Mouse (Mus musculus) ovary, postnatal 36 days (tissue): ENCODE measurements around the gene Dnajc19.
"Not testable (repeated sequence)": the region's sequence is repeated elsewhere in the genome, so short reads cannot be mapped to it uniquely, and the experiment has no call there.

Source experiments
- DNase-seq: peaks from one replicate; pipeline ENCODE4 v3.0.0; 2022; ENCODE audit warnings: low spot score, mixed read lengths

The Dnajc19 gene

GRCm38 (mm10) chr3:34080900-34081662, at the start of gene Dnajc19:
TSS of gene Dnajc19 (minus strand) at chr3:34081321.
- peak; percentile 92 for DNase-seq

- DNase-seq: no peak
These were observed 48.8 kb upstream of the Dnajc19 start for GRCm38 (mm10) chr3:34129957-34130356.

DNA sequence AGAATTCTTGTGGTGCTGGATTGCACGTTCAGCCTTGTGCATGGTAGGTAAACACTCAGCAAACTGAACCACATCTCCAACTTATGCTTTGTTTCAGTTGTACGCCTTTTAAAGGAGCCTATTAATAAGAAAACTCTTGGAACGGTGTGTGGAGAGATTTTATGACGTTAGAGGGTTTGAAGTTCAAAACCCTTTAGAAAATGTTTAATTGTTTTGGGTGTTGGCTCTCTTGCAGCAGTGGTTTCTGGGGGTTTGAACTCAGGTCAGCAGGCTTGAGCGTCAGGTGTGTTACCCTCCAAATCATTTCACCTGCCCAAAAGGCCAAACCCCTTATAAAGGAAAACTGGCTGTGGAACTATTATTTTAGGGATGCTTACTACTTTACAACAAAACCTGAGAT, 40.2 kb upstream of the Dnajc19 start:
- DNase-seq: no peak

- DNase-seq: no peak
These were observed 39.7 kb upstream of the Dnajc19 start for GRCm38 (mm10) chr3:34120791-34121190.

GRCm38 (mm10) chr3:34119869-34120268, 38.7 kb upstream of the Dnajc19 start:
- no peak for DNase-seq

DNA sequence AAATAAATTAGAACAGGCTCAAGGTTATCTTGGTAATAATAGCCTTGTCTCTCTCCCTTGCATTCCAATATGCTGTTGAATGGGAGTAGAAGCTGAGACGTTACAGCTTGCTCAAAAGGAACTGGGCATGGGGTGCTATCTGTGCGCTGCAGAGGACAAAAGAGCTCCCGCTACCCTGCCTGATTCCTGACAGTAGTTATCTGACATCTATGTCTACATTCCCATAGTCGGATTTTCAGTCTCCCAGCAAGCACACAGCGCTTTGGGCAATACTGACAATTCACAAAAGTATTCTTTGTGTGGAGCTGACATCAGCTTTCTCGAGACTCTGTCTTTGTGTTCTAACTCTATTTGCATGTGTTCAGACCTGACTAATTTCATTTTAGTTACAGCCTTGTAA, 34.7 kb upstream of the Dnajc19 start:
- DNase-seq: no peak

GRCm38 (mm10) chr3:34111941-34112685, 31.0 kb upstream of the Dnajc19 start:
- DNase-seq: no peak

DNA sequence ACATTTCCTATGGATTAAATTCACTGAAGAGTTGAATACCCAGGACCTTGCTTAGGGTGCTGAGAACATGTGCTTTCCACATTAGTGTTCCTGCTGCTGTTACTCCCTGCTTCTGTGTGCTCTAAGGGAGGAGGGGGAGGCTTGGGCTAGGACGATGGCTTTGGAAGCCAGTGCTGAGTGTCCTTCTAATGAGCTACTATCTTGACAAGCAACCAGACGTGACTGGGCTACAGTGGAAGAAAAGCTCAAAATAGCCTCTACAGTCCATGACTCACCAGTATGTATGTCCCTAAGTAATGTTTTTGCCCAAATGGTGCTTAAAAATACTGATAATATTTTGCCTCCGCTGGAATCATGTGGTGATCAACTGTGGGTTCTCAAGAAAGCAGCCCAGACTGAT, 26.5 kb upstream of the Dnajc19 start:
- no peak for DNase-seq

DNA sequence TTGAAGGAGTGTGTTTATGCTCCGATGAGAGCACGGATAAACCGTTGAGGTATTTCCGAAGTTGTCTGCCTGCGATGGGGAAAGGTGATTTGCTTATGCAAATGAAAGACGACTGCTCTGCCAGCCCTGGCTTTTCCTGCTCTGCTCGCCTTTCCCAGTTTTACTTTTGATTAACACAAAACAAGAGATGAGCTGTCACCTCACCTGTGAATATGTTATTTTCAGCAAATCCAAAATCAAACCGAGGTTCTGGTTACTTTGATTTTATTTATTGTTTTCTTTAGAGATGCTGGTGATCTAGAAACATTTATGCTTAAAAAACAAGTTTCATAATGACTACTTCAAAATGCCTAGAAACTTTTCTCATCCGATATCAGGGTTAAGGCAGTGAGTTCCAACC, 25.3 kb upstream of the Dnajc19 start:
- DNase-seq: no peak

DNA sequence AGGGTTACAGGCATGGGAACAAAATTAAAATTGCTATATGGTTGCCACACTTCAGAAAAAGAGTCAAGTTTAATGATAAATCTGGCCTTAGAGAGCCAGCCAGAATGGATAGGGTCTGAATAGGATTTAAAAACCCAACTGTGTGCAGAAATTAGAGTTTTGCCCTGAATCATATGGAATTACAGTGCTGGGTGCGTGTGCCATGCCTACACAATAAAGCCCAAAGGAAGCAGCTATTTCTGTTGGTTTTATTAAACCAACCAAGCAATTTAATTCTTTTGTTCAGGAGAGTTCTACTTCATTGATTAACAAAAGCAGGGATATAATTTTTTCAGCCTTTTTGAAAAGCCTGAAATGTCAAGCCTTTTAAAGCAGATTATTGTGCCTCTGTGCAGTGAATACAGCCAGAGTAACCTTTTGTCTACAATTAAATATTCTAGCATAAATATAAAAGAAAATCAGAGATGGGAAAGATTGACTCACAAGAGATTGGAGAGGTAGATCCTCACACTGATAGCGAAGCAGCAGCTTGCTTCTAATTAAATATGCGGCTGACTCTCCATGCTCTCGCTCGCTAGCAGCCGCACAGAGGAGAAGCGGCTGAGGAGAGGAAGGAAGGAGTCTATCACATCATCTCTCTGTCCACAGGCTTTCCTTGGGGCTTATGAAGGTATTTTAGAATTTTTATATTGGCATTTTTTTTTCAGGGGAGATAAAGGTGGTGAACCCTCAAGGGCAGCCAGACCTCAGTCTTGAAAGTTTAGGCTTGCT, 23.0 kb upstream of the Dnajc19 start:
- DNase-seq: no peak

DNA sequence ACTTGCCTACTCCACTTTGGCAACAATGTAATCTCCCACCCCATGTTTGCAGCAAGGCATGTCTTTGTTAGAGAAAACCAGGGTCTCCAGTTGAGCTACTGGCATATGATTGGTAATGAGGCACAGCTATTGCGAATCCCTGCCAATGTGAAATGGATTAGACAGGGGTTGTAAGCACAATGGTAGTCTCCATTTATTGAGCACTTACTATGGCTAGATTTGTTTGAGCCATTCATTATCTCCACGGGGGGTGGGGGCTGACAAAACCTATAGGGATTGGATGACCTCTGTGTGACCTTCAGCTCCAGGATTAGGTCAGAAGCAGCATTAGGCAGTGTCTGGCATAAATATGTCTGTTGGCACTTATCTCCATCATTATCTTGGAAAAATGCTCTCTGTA, 21.8 kb upstream of the Dnajc19 start:
- no peak for DNase-seq

DNA sequence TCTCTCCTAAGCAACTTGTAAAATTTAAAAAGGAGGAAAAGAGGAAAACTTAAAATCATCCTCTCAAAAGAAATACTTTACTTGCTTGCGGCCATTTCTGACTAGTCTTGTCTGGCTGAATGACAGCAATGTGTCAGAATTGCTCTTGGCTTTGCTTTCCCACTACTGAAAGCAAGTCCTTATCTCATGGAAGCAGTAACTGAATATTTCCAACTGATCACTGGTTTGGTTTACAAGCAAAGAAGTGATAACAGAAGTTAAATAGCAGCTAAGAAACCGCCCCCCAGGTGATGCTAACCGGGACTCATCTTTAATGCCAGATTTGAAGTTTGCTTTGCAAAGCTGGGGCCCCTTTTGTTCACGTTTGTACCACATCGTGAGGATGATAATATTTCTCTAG, 2.5 kb upstream of the Dnajc19 start:
- DNase-seq: no peak

- no peak for DNase-seq
These were observed 808 bp upstream of the Dnajc19 start for GRCm38 (mm10) chr3:34081929-34082328.

DNA sequence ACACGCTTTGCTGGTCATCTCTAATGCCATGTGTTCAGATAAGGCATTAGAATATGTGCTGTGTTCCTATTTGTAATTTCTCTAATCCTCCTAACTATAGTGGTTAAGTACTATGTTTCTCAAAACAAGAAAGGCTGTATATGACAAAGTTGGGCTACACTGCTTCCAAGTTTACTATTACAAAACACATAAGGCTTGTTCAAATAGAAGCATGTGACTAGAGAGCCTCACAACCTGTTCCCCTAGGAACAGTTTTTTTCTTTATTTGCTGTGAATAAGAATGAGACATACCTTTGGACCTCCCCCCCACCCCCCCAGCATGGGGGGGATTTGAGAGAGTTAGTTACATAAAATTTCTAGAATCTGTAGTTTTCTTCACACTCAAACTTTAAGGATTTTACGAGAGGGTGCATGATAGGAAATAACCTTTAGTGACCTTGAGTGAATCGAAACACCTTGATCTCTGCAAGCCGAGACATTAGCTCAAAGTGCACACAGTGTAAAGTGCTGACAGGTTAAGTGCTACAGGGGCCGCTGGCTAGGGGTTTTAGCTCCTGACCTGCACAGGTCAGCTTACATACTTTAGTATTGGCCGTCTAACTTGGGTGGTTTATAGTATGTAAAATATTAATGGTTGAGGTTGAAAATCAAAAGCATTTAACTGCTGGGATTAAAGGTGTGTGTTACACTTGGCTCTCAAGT, 4.9 kb downstream of the Dnajc19 start:
- DNase-seq: no peak

DNA sequence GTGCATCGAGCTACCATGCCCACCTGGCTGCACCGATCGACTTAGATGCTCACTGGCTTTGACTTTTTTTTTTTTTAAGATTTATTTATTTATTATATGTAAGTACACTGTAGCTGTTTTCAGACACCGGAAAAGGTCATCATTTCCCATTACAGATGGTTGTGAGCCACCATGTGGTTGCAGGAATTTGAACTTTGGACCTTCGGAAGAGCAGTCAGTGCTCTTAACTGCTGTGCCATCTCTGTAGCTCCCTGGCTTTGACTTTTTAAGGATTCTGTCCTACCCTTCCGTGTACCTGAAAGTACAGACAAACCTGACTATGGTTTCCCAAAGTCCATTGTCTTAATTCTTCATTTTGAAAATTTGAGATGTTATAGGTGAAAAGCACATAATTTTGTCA, 8.4 kb downstream of the Dnajc19 start:
- no peak for DNase-seq

- DNase-seq: not testable (repeated sequence)
These were observed 12.2 kb downstream of the Dnajc19 start for GRCm38 (mm10) chr3:34068943-34069342.

GRCm38 (mm10) chr3:34062352-34062751, 18.8 kb downstream of the Dnajc19 start:
- DNase-seq: no peak

DNA sequence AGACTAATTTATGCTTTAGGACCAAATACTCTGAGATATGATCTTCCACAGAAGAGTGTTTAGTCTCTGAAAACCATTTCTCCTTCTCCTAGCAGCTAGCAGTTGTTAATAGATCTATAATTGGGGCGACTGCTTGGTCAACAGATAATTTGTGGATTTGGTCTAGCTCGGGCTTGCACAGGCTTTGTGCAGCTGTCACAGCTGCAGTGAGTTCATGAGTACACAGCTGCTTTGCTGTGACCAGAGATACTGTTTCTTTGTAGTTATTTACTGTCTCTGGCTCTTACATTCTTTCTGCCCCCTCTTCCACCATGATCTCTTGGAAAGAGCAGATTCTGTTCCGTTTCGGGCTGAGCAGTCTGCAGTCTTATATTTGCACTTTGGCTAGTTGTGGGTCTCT, 39.1 kb downstream of the Dnajc19 start:
- no peak for DNase-seq

DNA sequence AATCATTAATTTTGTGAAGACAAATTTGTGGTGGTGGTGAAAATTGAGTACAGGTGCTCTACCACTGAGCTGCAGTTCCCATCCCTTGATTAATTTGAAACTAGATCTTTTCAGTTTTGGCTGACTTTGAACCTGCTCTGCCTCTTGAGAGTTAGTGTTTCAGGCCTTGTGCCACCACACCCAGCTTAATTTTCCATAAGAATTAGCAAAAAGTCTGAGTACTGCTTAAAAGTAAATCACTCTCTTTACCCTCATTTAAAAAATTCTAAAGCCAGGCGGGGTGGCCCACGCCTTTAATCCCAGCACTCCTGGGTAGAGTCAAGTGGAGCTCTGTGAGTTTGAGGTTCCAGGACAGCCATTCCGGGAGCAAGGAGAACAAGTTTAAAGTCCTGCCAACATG, 45.4 kb downstream of the Dnajc19 start:
- DNase-seq: no peak

DNA sequence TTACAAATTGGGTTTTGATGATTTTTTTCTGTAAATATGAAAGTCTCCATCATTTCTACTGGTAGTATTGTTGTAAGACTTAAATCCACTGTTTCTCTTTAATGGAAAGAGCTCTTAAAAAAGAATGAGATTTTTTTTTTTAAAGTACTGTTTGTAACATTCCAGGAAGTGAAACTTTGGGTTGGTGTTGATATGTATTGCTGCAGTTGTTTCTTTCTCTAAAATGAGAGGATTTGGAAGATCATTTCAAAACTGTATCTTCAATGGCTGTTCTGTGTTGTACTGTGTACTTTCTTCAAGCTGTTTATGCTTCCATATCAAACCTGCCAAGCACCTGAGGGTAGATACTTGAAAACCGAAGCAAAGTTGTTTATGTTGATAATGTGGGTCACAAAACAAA, 46.3 kb downstream of the Dnajc19 start:
- DNase-seq: no peak

- DNase-seq: no peak
These were observed 47.3 kb downstream of the Dnajc19 start for GRCm38 (mm10) chr3:34033720-34034364.

DNA sequence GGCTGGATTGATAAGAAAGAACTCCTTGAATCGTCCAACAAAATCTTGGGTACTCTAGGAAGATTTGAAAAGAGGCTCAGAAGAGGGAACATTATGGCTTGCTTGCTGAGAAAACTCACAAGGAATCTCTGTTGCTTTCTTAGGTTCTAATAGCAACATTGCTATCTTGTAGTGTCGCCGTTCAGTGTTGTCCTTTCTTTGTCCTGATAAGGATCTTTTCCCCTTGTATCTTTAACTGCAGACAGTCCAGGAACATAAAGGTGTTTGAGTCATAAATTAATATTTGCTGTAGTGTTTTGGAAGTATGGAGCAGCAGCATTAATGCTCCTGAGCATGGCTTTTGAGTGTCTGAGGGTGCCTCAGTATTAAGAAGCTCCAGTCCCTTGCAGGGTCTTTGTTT, 50.5 kb downstream of the Dnajc19 start:
- no peak for DNase-seq
